Mouse (Mus musculus) lung, adult 2 months (tissue): Measurements from ENCODE around the gene Gm11011. TPM values are rescaled to one million over a fixed set of nuclear protein-coding genes. Genes with fewer than 3 reads are reported as not detected.

Source experiments
- DNase-seq: peaks from one replicate; pipeline ENCODE4 v3.0.0; 2022
- H3K4me1 ChIP-seq: fragments of 200-500 bp; 2 replicates; pipeline ENCODE4 v1.6.1; 2011; ENCODE audit warnings: low read length; ENCODE audit not compliant: control insufficient read depth, insufficient read depth
- H3K4me3 ChIP-seq: fragments of 200-500 bp; replicated peaks from 2 replicates; pipeline ENCODE3; 2011; ENCODE audit warnings: low read depth, mild to moderate bottlenecking, control low read depth, low read length; ENCODE audit errors: extremely low read depth
- CTCF ChIP-seq: fragments of 200-500 bp; IDR thresholded peaks from 2 replicates; pipeline ENCODE4 v1.5.1; 2011; ENCODE audit warnings: mild to moderate bottlenecking, low read length, control low read depth; ENCODE audit not compliant: insufficient read depth
- POLR2A ChIP-seq: fragments of 200-500 bp; IDR thresholded peaks from 2 replicates; pipeline ENCODE4 v1.6.1; 2011; ENCODE audit warnings: low read depth, mild to moderate bottlenecking, control low read depth, low read length, borderline replicate concordance; ENCODE audit errors: extremely low read depth
- WGBS: fragments of 180-500 bp; shearing (Covaris S2); methylation state at CpG from one replicate; pipeline ENCODE4 v1.1.7; 2018; 5-methylcytosine and 5-hydroxymethylcytosine counted together
- polyA plus RNA-seq: library from polyadenylated mRNA; depleted of rRNA; stranded (reverse); fragments of >200 nt; gene quantifications from 2 replicates; pipeline ENCODE4 v1.2.3, GENCODE M21; 2012

Gm11011 gene
- polyA plus RNA-seq, 1 experiment, result not detected

GRCm38 (mm10) chr2:169590412-169590811 lies 2.9 kb upstream of the Gm11011 start:
- H3K4me3 ChIP-seq, result no peak overlapping the region
- H3K4me1 ChIP-seq, result no peaks in the 10 kb centered on the region
- 76% methylated on average over 8 of the region's 8 CpGs for whole genome bisulfite sequencing
- TF ChIP-seq POLR2A (no peak), CTCF (no peak)
- DNase-seq, result no peak

GRCm38 (mm10) chr2:169589697-169590096 lies 2.2 kb upstream of the Gm11011 start:
- no peak for TF ChIP-seq CTCF
- no peak for TF ChIP-seq POLR2A
- DNase-seq, result no peak
- WGBS, result 84% methylated on average over 10 of the region's 10 CpGs
- H3K4me3 ChIP-seq, result no peak overlapping the region
- no peaks in the 10 kb centered on the region for H3K4me1 ChIP-seq

- H3K4me3 ChIP-seq, result no peak overlapping the region
- 71% methylated on average over 3 of the region's 3 CpGs for WGBS
These were observed 857 bp downstream of the Gm11011 start for GRCm38 (mm10) chr2:169586688-169587087.

GRCm38 (mm10) chr2:169585631-169586285 lies 1.8 kb downstream of the Gm11011 start:
- no peaks in the 10 kb centered on the region for H3K4me1 ChIP-seq
- no peak overlapping the region for H3K4me3 ChIP-seq
- TF ChIP-seq CTCF (no peak), POLR2A (no peak)
- 79% methylated on average over 12 of the region's 12 CpGs for WGBS
- no peak for DNase-seq

More at GRCm38 (mm10) chr2:169586688-169587087, 857 bp downstream of the Gm11011 start:
- DNase-seq, result no peak
- TF ChIP-seq POLR2A, result no peak
- no peak for TF ChIP-seq CTCF
- H3K4me1 ChIP-seq, result no peaks in the 10 kb centered on the region

GRCm38 (mm10) chr2:169584745-169585456 lies 2.6 kb downstream of the Gm11011 start:
- WGBS, result 77% methylated on average over 15 of the region's 15 CpGs
- TF ChIP-seq POLR2A, result no peak
- TF ChIP-seq CTCF, result no peak
- H3K4me1 ChIP-seq, result no peaks in the 10 kb centered on the region

GRCm38 (mm10) chr2:169583476-169583875 lies 4.1 kb downstream of the Gm11011 start:
- DNase-seq, result no peak
- H3K4me3 ChIP-seq, result no peak overlapping the region
- TF ChIP-seq POLR2A (no peak), CTCF (no peak)
- 77% methylated on average over 3 of the region's 3 CpGs for WGBS
- no peaks in the 10 kb centered on the region for H3K4me1 ChIP-seq

More at GRCm38 (mm10) chr2:169584745-169585456, 2.6 kb downstream of the Gm11011 start:
- no peak for DNase-seq
- no peak overlapping the region for H3K4me3 ChIP-seq

GRCm38 (mm10) chr2:169577508-169578196 lies 9.9 kb downstream of the Gm11011 start:
- no peak overlapping the region for H3K4me3 ChIP-seq
- WGBS, result 84% methylated on average over 7 of the region's 7 CpGs
- TF ChIP-seq POLR2A, result no peak
- TF ChIP-seq CTCF, result no peak
- no peak for DNase-seq
- H3K4me1 ChIP-seq, result no peaks in the 10 kb centered on the region

- WGBS, result 66% methylated on average over 10 of the region's 10 CpGs
These were observed 17.5 kb downstream of the Gm11011 start for GRCm38 (mm10) chr2:169570063-169570462.

GRCm38 (mm10) chr2:169566159-169566558 lies 21.4 kb downstream of the Gm11011 start:
- WGBS, result 39% methylated on average over 4 of the region's 4 CpGs
- no peaks in the 10 kb centered on the region for H3K4me1 ChIP-seq
- no peak overlapping the region for H3K4me3 ChIP-seq
- TF ChIP-seq POLR2A (no peak), CTCF (no peak)
- DNase-seq, result no peak

More at GRCm38 (mm10) chr2:169570063-169570462, 17.5 kb downstream of the Gm11011 start:
- H3K4me3 ChIP-seq, result no peak overlapping the region
- TF ChIP-seq POLR2A (no peak), CTCF (no peak)
- no peak for DNase-seq
- H3K4me1 ChIP-seq, result no peaks in the 10 kb centered on the region

GRCm38 (mm10) chr2:169565751-169566150 lies 21.8 kb downstream of the Gm11011 start:
- WGBS, result 40% methylated on average over 7 of the region's 7 CpGs

More at GRCm38 (mm10) chr2:169565751-169566150, 21.8 kb downstream of the Gm11011 start:
- no peaks in the 10 kb centered on the region for H3K4me1 ChIP-seq
- TF ChIP-seq POLR2A (no peak), CTCF (no peak)
- no peak overlapping the region for H3K4me3 ChIP-seq
- no peak for DNase-seq
